Mouse (Mus musculus): Measurements from ENCODE around the gene Zfp949.

GRCm38 (mm10) chr9:88528736-88529135 is 19.1 kb upstream of the Zfp949 start:
- TF ChIP-seq CTCF (IDR thresholded peaks at IDR 0.05; ENCODE audit: extremely low read depth, insufficient read depth, insufficient read length, insufficient replicate concordance) (no peak), POLR2A (IDR thresholded peaks at IDR 0.05; ENCODE audit: low read depth, low read length) (no peak)
